Mouse (Mus musculus): ENCODE measurements at regions not wholly inside any gene's neighbourhood (a gene's known extent, or its start where the extent isn't known, plus 50 kb on each side); places are given as distances from the start of the nearest gene placed in this dataset.

DNA sequence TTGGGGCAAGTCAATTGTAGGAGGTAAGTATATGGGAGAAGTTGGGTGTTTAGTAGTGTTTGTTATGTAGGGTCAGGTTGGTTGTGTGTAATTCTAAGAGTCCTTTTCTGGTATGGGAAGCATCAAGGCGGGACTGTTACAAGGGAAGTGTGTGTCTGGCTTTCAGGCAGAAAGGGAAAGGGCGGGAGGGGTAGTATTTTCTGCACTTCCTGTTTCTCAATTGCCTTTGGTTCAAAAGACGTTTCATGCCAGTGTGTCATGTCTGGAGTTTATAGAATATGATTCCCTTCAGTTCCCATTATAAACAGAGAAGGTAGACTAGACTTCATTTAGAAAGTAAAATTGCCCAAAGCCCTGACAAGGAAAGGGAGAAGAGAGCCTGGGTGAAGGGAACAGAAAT lies 107.7 kb upstream of the Cwc22 start:
- TF ChIP-seq CTCF (IDR thresholded peaks at IDR 0.05; ENCODE audit: borderline replicate concordance, control insufficient read depth, extremely low read depth, insufficient read depth, low read length, poor library complexity) (no peak), POLR2A (IDR thresholded peaks at IDR 0.05; ENCODE audit: control insufficient read depth, extremely low read depth, insufficient read depth, low read length, poor library complexity) (no peak)

Data from thymus, adult 2 months (tissue).